Mouse (Mus musculus): ENCODE data around the gene Mrpl53.

DNA sequence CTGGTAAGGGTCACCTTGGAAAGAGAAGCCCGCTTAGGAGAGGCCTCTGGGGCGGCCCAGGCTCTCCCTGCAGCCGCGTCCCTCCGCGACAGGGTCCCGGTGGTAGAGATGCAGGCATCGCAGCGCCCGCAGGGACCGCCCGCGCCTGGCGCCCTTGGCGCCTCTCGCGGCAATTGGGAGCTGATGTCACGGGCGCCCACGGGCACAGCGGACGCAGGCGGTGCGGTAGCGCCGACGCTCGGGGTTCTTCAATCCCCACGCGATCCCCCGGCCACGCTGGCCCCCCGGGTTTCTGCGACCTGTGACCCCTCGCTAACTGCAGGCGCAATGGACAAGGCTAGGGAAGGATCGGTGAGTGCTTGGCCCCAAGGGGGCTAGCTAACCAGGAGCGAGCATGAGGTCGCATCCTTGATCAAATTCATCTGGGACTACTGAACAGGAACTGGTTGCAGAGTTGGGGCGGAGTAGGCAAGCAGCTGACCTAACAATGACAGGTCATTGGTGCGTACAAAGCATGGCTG lies 33.4 kb downstream of the Mrpl53 start:
- TF ChIP-seq POLR2A (IDR thresholded peaks at IDR 0.05; ENCODE audit: low read depth, low read length) (no peak), CTCF (conservative IDR thresholded peaks at IDR 0.05; ENCODE audit: insufficient read depth, insufficient read length, low read depth, low read length) (no peak)

Measured in kidney, adult 2 months (tissue).